Mouse (Mus musculus) inflammation-experienced regulatory T-cells (primary cell): ENCODE data around the gene Gm21762. TPM values are rescaled to one million over a fixed set of nuclear protein-coding genes. Genes with fewer than 3 reads are reported as not detected.

Experiments used
- polyA plus RNA-seq, 2 experiments: library from polyadenylated mRNA; unstranded; fragments of 100-300 nt; shearing (Covaris generic); gene quantifications; one replicate each; pipeline ENCODE4 v1.2.1; 2017

The Gm21762 gene
- polyA plus RNA-seq = not detected

DNA sequence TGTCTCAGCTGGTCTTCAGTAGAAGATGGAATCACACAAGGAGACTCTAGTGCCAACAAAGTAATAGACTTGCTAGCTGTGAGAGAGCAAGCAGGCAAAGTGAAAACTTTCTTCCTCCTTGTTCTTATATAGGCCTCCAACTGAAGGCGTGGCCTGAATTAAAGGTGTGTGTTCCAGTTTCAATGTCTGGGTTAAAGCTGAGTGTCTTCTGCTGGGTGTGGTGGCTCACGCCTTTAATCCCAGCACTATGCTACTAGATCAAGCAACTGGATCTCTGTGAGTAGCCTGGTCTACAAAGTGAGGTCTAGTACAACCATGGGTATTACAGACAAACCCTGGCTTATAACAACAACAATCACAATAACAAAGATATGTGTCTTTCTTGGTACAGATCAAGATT, at the start of gene Gm21762:
TSS of gene Gm21762 (minus strand) at position 101 of the 400 bp plus-strand sequence.

DNA sequence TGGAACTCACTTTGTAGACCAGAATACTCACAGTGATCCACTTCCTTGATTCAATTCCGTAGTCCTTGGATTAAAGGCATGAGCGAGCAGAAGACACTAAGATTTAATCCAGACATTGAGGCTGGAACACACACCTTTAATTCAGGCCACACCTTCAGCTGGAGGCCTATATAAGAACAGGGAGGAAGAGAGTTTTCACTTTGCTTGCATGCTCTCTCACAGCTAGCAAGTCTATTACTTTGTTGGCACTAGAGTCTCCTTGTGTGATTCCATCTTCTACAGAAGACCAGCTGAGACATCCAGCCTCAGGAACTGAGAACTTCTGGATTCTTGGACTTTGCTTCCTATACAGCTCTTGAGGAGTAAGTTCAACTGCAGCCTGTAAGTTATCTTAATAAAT, 47.1 kb upstream of the Gm21762 start, which contains the start of gene AF067061:
TSS of gene AF067061 (plus strand) at position 245 of the 400 bp plus-strand sequence.

DNA sequence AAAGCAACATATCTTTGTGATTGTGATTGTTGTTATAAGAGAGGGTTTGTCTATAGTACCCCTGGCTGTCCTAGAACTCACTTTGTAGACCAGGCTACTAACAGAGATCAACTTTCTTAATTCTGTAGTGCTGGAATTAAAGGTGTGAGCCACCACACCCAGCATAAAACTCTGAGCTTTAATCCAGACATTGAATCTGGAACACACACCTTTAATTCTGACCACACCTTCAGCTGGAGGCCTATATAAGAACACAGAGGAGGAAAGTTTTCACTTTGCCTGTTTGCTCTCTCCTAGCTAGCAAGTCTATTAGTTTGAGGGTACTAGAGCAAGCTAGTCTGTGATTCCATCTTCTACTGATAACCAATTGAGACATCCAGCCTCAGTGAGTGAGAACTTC, 23.1 kb upstream of the Gm21762 start, which contains the start of gene Gm21731:
TSS of gene Gm21731 (plus strand) at position 301 of the 400 bp plus-strand sequence.

DNA sequence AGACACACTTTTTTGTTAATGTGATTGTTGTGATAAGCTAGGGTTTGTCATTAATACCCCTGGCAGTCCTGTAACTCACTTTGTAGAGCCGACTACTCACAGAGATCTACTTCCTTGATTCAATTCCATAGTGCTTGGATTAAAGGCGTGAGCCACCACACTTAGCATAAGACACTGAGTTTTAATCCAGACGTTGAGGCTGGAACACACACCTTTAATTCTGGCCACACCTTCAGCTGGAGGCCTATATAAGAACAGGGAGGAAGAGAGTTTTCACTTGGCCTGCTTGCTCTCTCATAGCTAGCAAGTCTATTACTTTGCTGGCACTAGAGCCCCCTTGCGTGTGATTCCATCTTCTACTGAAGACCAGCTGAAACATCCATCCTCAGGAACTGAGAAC, 43.6 kb downstream of the Gm21762 start, which contains the start of gene Gm21818:
TSS of gene Gm21818 (plus strand) at position 301 of the 400 bp plus-strand sequence.

Other genes with a start within 250 kb of the Gm21762 start
- gene Gm36079, start 188.9 kb downstream of the Gm21762 start, polyA plus RNA-seq = not detected
- gene Gm21188, start 163.8 kb downstream of the Gm21762 start, polyA plus RNA-seq = 1 to 10 TPM in 1 of 2 experiments, not detected in 1; 1.1 TPM
- not detected for gene Gm20767, start 75.7 kb downstream of the Gm21762 start, polyA plus RNA-seq
- gene Gm21818, start 43.5 kb downstream of the Gm21762 start, polyA plus RNA-seq = under 1 TPM in 1 of 2 experiments, not detected in 1; 0.18 TPM
- 1 to 10 TPM in 1 of 2 experiments, not detected in 1; 1.3 TPM for gene Gm21731, start 23.2 kb upstream of the Gm21762 start, polyA plus RNA-seq
- 1 to 10 TPM in 1 of 2 experiments, not detected in 1; 1.8 TPM for gene AF067061, start 47.2 kb upstream of the Gm21762 start, polyA plus RNA-seq
- 10 to 100 TPM; 66.2 to 71.7 TPM for gene BC147527, start 84.4 kb upstream of the Gm21762 start, polyA plus RNA-seq
- gene Tcstv3, start 100.9 kb upstream of the Gm21762 start, polyA plus RNA-seq = not detected